Mouse (Mus musculus): Measurements from ENCODE around the gene Flrt2.

- no peak for TF ChIP-seq POLR2A (IDR thresholded peaks at IDR 0.05; ENCODE audit: low read depth, low read length)
- TF ChIP-seq CTCF (IDR thresholded peaks at IDR 0.05; ENCODE audit: extremely low read depth, insufficient read length, insufficient replicate concordance, low read depth, low read length) = no peak
Observed at GRCm38 (mm10) chr12:95693651-95694471, 1.8 kb downstream of the Flrt2 start.

Measured in small intestine, adult 2 months (tissue).